Mouse (Mus musculus) bone marrow, adult 2 months (tissue): ENCODE results near the gene Ccdc40. TPM values are rescaled to one million over a fixed set of nuclear protein-coding genes. Genes with fewer than 3 reads are reported as not detected.

ENCODE experiments used
- H3K27ac ChIP-seq: fragments of 200-500 bp; 2 replicates; pipeline ENCODE4 v1.5.1; 2012; ENCODE audit warnings: low read depth, mild to moderate bottlenecking, control low read depth, inconsistent platforms, low read length; ENCODE audit not compliant: control insufficient read depth, poor library complexity, insufficient read depth
- H3K4me1 ChIP-seq: fragments of 200-500 bp; 2 replicates; pipeline ENCODE4 v1.6.1; 2011; ENCODE audit warnings: low read length; ENCODE audit not compliant: control insufficient read depth, insufficient read depth
- H3K4me3 ChIP-seq: fragments of 200-500 bp; replicated peaks from 2 replicates; pipeline ENCODE3; 2011; ENCODE audit warnings: mild to moderate bottlenecking, low read depth, low read length, control low read depth; ENCODE audit not compliant: control insufficient read depth
- CTCF ChIP-seq: fragments of 200-500 bp; IDR thresholded peaks from 2 replicates; pipeline ENCODE4 v1.5.1; 2011; ENCODE audit warnings: low read length, control low read depth; ENCODE audit not compliant: control insufficient read depth, insufficient read depth
- POLR2A ChIP-seq: fragments of 200-500 bp; IDR thresholded peaks from 2 replicates; pipeline ENCODE4 v1.6.1; 2011; ENCODE audit warnings: low read depth, mild to moderate bottlenecking, control low read depth, low read length, borderline replicate concordance; ENCODE audit not compliant: control insufficient read depth
- WGBS: fragments of 180-500 bp; shearing (Covaris S2); methylation state at CpG from one replicate; pipeline ENCODE4 v1.1.7; 2018; 5-methylcytosine and 5-hydroxymethylcytosine counted together
- polyA plus RNA-seq: library from polyadenylated mRNA; stranded (reverse); fragments of >200 nt; gene quantifications from 2 replicates; pipeline ENCODE4 v1.2.4, GENCODE M21; 2011; ENCODE audit warnings: low replicate concordance; ENCODE audit not compliant: missing spikeins, insufficient read depth, insufficient read length

Gene Ccdc40
- polyA plus RNA-seq, 1 experiment: 0.90 TPM

DNA sequence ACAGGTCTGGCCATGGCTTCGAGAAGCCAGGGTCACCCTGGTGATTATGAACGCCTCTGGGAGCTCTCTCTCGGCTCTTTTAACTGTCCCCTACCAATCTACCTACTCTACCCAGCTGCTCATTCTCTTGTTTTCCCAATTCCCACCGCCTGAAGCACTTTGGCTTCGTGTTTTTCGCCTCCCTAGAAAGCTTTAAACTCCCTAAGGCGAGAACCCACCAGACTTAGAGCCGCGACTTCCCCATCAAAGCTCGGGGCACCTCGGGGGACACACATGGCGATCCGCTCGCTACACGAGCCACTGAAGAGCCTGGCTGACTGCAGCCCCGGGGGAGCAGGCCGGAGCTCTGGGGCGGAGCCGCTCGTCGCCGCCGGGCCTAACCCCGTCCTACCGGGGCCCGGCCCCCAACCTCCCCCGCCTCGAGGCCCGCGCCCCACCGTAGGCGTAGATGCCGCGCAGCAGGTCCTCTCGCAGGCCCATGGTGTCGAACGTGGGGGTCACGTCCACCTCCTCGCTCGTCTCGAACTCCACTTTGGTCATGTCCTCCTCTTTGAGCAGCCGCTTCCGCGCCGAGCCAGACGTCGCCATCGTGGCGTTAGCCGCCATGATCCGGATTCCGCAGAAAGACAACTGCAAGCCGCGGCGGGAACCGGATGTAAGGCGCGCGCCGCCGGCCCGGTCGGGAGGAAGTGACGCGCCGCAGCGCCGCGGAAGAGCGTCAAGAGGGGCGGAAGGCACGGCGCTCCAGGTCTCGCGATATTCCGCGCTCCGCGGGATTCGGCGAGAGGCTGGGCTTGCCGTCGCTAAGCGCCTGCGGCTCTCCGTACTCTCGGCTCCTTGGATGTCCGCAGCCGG is 71.2 kb downstream of the Ccdc40 start, which contains the start of gene Eif4a3:
Eif4a3 (minus strand) TSS at position 699 of the 855 bp plus-strand sequence.
- H3K27ac ChIP-seq: peak within 1 kb of the TSS; percentile 89
- peak within 1 kb of the TSS; percentile 96 for H3K4me3 ChIP-seq
- WGBS: under 1% methylated on average over 89 of the region's 89 CpGs
- peaks cover 2% of the 10 kb centered on the region for H3K4me1 ChIP-seq
- no peak for TF ChIP-seq CTCF
- TF ChIP-seq POLR2A: peak; percentile 38; the same call in 1 of the 2 replicates

DNA sequence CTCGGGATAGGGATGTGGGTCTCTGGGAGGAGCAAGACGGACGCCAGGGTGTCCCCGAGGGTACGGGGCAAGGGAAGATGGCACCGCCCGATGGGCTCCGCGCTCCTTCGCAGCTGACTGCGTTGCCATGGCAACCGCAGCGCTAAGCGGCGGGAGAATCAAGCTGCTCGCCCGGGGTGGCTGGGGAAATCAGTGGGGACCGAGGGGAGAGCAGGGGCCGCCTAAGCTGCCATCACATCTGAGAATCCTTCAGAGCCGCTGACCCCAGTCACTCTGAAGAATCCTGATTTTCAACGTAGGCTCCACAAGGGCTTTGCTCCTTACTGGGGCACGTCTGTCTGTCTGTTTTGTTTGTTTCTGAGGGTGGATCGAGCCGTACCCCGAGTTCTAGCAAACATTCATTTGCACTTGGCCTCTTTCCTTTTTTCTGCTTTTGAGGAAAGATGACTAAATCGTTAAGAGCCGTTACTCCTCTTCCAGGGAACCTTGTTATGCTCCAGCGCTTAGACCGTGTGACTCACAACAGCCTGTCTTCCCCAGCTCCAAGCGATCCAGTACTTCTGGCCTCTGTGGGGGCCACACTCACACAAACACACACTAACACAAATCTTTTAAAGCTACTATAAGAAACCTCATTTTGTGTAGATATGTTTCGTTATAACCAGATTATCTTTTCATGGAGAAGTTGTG is 72.0 kb downstream of the Ccdc40 start:
- H3K27ac ChIP-seq: peak overlapping the region; percentile 89; the same call in 1 of the 2 replicates
- TF ChIP-seq CTCF: no peak
- TF ChIP-seq POLR2A: no peak
- WGBS: 2% methylated on average over 31 of the region's 31 CpGs

GRCm38 (mm10) chr11:119300986-119301385 is 72.6 kb downstream of the Ccdc40 start:
- 19% methylated on average over 2 of the region's 2 CpGs for WGBS
- no peak overlapping the region for H3K4me3 ChIP-seq
- H3K4me1 ChIP-seq: peaks cover 2% of the 10 kb centered on the region

More for the DNA sequence above, 72.0 kb downstream of the Ccdc40 start:
- peak overlapping the region; percentile 96 for H3K4me3 ChIP-seq
- H3K4me1 ChIP-seq: peaks cover 2% of the 10 kb centered on the region

GRCm38 (mm10) chr11:119304904-119305712 is 76.7 kb downstream of the Ccdc40 start:
- TF ChIP-seq POLR2A: no peak
- TF ChIP-seq CTCF: peak; percentile 58
- Histone ChIP-seq H3K4me1 (no peaks in the 10 kb centered on the region; the same call in 1 of the 2 replicates), H3K4me3 (no peak overlapping the region), H3K27ac (no peak overlapping the region)
- 49% methylated on average over 16 of the region's 16 CpGs for WGBS

More at GRCm38 (mm10) chr11:119300986-119301385, 72.6 kb downstream of the Ccdc40 start:
- TF ChIP-seq CTCF (no peak), POLR2A (no peak)
- H3K27ac ChIP-seq: no peak overlapping the region

DNA sequence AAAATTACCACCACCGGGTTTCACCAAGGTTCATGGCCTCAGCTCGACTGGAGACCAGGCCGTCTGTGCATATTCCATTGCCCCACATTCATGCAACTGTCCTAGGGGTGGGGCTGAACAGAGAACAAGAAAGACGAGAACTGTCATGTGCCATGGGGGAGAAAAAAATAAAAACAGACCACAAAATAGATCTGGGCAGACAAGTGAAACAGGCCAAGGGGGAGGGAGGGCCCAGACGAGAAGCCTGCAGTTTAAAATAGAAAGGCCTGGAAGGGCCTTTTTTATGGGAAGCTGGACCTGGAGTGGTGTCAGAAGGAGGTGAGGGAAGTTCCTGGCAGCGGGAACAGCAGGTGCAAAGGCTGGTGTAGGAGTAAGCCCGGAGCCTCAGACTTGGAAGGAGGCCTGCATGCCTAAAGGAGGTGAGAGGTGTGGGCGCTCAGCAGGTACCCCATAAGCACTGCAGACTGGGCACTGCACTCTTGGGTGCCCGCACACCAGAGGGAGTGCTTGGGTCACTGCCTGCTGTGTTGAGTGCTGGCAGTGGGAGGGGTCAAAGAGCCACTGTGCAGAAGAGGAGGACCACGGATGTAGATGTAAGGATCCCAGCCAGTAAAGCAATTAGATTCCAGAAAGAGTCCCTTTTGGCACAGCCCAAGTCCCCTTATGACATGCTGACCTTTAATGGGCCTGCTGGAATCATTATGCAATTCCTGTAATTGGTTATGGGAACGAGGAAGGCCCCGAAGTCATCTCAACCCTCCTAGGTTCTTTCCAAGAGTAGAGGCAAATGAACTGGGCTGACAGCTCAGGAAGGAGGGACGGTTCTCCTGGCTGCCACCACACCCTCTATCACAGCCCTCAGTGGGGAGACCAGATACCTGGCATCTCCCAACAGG is 78.6 kb downstream of the Ccdc40 start:
- Histone ChIP-seq H3K4me3 (no peak overlapping the region), H3K4me1 (no peaks in the 10 kb centered on the region; the same call in 1 of the 2 replicates), H3K27ac (no peak overlapping the region)
- no peak for TF ChIP-seq CTCF
- no peak for TF ChIP-seq POLR2A
- 60% methylated on average over 13 of the region's 13 CpGs for WGBS

DNA sequence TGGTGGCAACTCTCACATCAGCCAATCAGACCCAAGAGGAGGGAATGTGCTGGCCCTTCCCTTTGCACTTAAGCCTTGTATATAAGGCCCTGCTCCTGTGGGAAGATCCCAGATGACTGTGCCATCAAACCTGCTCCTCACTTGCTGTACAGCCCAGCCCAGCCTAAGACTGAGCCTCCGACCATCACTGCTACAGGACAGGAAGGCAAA is 79.2 kb downstream of the Ccdc40 start, which contains the start of gene Card14:
Card14 (plus strand) TSS at position 111 of the 210 bp plus-strand sequence.
- no peak for TF ChIP-seq POLR2A
- Histone ChIP-seq H3K4me3 (no peak within 1 kb of the TSS), H3K4me1 (no peaks in the 10 kb centered on the region; the same call in 1 of the 2 replicates), H3K27ac (no peak within 1 kb of the TSS)
- 63% methylated on average over 1 of the region's 1 CpGs for WGBS

GRCm38 (mm10) chr11:119307916-119308315 is 79.5 kb downstream of the Ccdc40 start:
- WGBS: 54% methylated on average over 11 of the region's 11 CpGs

More at GRCm38 (mm10) chr11:119307916-119308315, 79.5 kb downstream of the Ccdc40 start:
- Histone ChIP-seq H3K4me1 (no peaks in the 10 kb centered on the region; the same call in 1 of the 2 replicates), H3K27ac (no peak overlapping the region), H3K4me3 (no peak overlapping the region)
- TF ChIP-seq POLR2A (no peak), CTCF (no peak)
